Mouse (Mus musculus) urinary bladder, adult 2 months (tissue): ENCODE measurements around the gene Efna2. TPM values are rescaled to one million over a fixed set of nuclear protein-coding genes. Genes with fewer than 3 reads are reported as not detected.
"Not testable (repeated sequence)": the region's sequence is repeated elsewhere in the genome, so short reads cannot be mapped to it uniquely, and the experiment has no call there.

Experiments used
- DNase-seq: peaks from one replicate; pipeline ENCODE4 v3.0.0; 2022; ENCODE audit warnings: low spot score
- polyA plus RNA-seq: library from polyadenylated mRNA; depleted of rRNA; stranded (reverse); fragments of >200 nt; gene quantifications from 2 replicates; pipeline ENCODE4 v1.2.3, GENCODE M21; 2012

The Efna2 gene
- polyA plus RNA-seq, 1 experiment, result 3.3 TPM

- DNase-seq, result no peak
These were observed 10.7 kb downstream of the Efna2 start for GRCm38 (mm10) chr10:80189999-80190398.

GRCm38 (mm10) chr10:80190491-80191051 is 11.3 kb downstream of the Efna2 start:
- DNase-seq, result peak; percentile 21

DNA sequence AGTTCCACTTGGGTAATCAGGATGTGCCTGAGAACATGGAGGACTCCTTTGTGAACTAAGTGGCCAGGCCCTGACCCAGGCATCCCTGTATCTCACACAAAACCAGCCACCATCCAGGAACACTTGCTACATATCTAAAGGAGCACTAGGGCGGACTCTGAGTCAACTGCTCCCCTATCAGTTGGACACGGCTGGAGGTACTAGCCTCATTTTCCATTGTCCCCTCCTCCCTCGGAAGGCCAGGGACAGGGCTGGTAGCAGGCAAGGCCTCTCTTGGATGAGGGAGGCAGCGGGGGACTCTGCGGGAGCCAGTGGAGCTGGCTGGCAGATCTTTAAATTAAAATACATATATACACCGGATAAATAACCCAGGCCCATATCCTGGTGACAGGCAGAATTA is 14.7 kb downstream of the Efna2 start:
- no peak for DNase-seq

DNA sequence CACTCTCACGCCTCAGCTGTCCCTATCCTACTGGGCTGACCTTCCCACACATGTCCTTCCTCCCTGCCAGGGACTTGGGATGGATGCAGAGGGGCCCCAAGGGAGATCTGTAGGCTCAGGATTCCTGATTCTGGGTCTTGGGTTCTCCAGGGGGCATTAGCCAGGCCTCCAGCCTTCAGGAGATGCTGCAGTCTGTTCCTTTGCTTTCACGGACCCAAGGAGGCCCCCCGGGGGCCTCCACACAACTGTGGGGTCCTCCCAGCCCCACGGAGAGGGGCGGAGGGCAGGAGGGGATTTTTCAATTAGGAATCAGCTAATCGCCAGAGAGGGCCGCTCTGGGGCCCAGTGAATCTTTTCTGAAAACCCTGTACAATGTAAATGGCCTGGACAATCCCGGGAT is 15.2 kb downstream of the Efna2 start:
- no peak for DNase-seq

DNA sequence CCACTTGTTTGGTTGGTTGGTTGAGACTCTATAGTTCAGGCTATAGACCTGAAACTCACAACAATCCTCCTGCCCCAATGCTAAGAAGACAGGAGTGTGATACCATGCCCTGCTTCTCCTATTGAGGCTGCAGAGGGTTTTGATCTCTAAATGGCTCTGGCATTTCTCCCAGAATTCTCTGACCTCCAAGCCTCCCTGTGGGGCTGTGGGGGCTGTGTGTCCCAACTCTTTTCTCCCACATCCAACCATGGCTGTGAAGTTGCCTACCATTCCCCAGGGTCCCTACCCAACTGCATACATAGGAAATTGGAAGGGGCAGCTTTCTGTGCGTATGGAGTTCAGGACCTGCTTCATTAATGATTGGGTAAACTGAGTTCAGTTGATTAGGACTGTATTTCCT is 16.9 kb downstream of the Efna2 start:
- no peak for DNase-seq

GRCm38 (mm10) chr10:80196778-80197581 is 17.7 kb downstream of the Efna2 start:
- DNase-seq, result no peak

DNA sequence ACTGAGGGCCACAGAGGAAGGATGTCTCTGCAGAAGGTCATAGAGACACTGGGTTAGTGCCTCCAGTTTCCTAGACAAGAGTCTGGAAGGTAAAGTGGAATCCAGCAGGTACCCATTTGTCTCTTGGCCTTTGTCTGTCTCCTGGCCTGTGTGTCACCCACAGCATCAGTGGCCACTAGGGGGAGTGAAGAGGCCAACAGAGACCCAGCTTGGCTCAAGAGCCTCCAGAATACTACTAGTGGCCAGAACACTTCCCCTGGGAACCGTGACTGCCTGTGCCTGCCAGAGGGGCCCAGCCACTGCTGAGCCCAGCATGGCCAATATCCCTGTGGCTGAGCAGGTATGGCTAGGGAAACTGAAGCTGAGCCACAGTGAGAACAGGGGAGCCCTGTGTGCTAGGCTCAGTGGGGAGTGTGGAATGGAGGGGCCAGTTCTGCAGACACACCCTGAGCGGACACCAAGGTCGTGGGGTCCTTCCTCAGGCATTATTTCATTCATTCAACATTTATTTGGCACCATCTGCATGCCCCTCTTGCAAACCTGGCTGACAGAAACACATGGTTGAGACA is 20.2 kb downstream of the Efna2 start:
- DNase-seq, result no peak

GRCm38 (mm10) chr10:80200485-80200884 is 21.2 kb downstream of the Efna2 start:
- DNase-seq, result no peak

GRCm38 (mm10) chr10:80204055-80204454 is 24.8 kb downstream of the Efna2 start:
- DNase-seq, result no peak

DNA sequence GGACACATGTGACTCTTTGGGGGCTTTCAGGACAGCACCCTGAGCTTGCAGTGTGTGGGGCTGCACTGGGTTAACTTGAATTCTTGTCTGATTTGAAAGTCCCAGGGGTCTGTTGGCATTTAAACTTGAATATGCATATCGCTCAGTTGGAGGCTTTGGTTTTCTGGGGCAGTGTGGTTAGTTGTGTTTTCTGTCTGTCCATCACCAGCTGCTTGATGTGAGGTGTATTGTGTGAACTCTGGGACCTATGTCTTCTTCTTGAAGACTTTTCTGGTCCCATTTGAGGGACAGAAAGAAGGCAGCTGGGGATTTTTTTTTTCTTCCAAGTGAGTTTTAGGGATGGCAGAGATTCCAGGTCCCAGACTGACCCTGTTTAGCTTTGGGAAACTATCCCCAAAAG is 27.9 kb downstream of the Efna2 start:
- no peak for DNase-seq

GRCm38 (mm10) chr10:80207676-80208075 is 28.4 kb downstream of the Efna2 start:
- DNase-seq, result no peak

DNA sequence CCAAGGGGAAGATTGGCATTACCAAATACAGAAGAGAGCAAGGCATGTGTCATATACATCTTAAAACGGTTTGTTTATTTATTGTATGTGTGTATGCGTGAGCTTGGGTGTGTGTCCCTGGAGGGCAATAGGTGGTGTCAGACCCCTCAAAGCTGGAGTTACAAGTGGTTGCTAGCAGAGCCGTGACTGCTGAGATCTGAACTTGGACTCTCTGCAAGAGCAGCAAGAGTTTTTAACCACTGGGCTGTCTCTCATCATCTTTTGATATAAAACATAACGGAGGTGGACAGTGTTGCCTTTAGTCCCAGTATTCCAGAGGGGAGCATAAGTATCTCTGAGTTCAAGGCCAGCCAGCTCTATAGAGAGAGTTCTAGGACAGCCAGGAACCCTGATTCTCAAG is 29.0 kb downstream of the Efna2 start:
- DNase-seq, result no peak

DNA sequence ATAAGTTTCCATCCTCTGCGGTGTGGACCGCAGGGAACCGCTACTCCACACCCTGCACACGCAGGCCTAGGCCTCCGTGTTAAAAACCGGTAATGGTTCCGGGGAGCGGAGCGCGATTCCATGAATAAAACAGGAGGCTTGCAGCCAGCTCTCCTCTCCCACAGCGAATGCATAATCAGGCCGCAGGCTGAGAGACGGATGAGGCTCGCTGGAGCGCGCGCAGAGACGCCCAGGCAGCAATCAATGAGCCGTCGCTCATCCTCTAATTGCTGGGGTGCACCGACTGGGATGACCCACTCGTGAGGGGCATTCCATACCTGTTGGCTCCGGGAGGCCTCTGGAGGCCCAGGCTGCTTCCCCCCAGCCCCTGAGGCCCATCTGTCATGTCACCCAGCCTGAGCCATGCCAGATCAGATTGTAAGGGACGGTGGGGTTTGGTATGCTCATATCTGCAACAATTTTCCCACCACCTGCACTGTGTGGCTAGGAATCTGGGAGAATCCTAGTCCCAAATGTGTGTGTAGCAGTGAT is 29.6 kb downstream of the Efna2 start:
- DNase-seq, result no peak

- DNase-seq, result not testable (repeated sequence)
These were observed 32.3 kb downstream of the Efna2 start for GRCm38 (mm10) chr10:80211547-80212103.

- no peak for DNase-seq
These were observed 35.9 kb downstream of the Efna2 start for GRCm38 (mm10) chr10:80215048-80215772.

DNA sequence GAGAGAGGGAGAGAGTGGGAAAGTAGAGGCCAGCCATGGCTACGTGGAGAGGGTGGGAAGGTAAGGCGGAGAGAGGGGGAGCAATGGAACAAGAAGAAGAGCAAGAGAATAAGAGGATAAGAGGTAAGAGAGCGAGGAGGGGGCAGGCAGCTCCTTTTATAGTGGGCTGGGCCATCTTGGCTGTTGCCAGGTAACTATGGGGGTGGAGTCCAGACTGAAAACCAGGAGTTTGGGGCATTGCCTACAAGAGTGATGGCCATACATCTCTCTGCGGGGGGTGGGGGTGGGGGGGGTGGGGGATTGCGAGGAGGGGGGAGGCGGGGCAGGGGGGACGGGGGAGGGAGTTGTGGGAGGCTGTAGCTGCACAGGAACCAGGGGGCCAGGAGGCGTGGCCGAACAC is 41.4 kb downstream of the Efna2 start:
- DNase-seq, result no peak

- DNase-seq, result not testable (repeated sequence)
These were observed 43.9 kb downstream of the Efna2 start for GRCm38 (mm10) chr10:80223137-80223536.

GRCm38 (mm10) chr10:80226071-80226415 is 46.8 kb downstream of the Efna2 start:
- DNase-seq, result no peak

DNA sequence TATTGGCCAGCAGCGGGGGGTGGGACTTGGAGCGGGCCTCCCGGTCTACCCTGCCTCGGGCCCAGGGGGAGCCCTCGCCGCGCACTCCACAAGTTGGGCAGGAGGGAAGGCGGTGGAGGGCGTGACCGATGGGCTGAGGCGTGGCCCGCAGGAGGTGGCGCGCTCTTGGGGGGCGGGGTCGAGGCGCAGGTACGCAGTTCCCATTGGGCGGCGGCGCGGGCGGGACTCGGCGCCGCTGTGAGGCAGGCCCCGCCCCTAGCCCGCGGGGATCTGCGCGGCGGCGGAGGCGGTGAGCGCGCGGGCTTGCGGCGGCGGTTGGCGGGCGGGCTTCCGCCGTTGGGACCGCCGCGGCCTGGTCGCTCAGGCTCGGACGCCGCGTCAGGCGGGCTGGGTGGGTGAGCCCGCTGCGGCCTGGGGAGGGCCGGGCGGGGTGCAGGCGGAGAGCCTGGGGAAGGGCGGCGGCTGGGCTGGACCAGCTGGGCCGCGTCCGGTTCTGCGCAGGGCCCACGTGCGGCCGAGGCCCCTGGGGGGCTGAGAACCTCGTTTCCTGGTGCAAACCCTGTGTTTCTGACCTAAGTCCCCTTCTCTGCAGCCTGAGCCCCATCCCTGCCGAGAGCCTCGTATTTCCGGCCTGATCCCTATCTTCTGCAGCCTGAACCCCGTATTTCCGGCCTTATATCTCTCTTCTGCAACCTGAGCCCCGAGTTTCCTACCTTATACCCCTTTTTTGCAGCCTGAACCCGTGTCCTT is 47.3 kb downstream of the Efna2 start, which contains the start of gene Mum1:
TSS of gene Mum1 (plus strand) at position 19 of the 750 bp plus-strand sequence.
- peak; percentile 93 for DNase-seq

DNA sequence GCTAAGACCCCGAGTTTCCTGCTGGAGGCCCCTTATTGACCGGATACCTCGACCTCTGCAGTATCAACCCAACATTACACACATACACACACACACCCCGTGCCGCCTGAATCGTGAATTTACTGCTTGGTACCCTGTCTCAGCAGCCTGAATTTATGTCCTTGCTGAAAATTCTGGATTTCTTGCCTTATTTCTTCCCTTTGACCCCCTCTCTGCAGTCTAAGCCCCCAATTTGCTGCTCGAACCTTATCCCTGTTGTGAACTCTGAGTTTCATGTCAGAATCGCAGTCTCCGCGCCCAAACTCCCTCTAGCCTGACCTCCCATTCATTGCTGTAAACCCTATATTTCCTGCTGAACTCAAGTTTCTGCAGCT is 47.9 kb downstream of the Efna2 start:
- no peak for DNase-seq
